Mouse (Mus musculus) cerebellum, postnatal 36 days (tissue): ENCODE data around the gene Yeats4.

Experiments
- DNase-seq, 2 experiments: peaks; one replicate each; pipeline ENCODE4 v3.0.0; 2021 to 2022; ENCODE audit warnings: mixed read lengths in 2 of 2

Yeats4 gene

DNA sequence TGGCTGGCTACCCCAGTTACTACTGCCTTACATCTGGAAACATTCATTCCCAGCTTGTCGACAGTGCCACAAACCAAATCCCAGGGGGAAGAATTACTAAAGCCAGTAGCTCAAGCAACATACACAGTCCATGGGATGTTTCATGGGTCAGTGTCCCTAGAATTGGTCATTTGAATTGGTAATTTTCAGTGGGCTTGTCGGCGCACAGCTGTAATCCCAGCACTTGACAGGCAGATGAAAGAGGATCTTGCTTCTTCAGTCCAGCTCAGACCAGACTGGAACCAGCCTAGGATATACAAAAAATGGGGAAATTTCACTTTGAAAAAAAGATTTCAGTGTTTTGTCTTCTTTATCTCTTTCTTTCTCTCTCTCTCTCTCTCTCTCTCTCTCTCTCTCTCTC lies 24.6 kb downstream of the Yeats4 start:
- no peak for DNase-seq

DNA sequence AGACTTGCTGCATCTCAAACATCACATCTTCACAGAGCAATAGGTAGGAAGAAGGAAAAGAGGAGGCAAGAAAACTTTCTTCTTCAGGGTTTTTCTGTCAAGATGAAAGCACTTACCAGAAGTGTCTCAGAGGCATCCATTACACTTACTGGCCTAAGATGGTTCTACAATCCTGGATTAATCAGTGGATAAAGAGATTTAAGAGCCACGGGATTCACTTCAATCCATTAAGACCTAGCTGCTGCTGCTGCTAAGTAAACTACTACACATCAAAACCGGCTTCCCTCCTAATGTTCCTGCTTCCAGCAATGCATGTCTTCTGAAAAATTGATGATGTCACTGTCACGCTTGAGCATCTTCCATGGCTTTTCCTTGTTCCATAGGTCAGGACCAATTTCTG lies 27.6 kb downstream of the Yeats4 start:
- DNase-seq, result no peak

DNA sequence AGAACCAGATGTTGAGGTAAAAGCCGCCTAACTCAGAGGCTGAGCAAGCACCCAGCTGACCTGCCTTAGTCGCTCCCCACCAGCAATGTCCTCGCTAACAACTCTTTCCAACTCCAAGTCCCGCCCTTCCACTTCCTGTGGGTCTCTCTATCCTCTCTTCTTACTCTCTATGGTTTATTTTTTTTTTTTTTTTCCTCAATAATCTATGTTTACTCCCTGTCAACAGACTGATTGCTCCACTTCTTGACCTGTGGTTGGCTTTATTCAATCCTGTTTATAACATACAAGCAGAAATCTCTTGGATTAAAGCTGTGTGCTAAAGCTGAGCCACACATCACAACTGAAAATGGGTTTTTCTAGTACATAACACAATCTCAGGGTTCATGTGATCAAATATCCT lies 28.6 kb downstream of the Yeats4 start:
- DNase-seq, result no peak

DNA sequence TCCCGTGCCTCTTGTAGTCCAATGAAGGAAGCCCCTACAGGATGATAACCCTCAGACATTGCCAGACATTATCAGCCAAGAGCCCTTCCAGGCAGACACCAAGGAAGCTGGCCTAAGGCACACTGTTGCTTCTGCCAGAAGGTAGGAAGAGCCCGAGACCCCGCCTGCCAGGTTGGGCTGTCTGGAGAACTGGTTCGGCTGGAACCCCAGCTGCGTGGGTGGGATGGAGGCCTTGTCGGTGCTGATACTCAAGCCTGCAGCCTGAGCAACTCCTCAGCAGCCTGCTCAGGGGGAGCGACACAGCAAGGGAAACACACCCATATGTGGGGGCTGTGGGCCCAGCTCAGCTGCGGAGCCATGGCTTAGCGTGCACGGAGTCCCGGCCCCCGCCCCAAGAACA lies 29.3 kb downstream of the Yeats4 start:
- DNase-seq, result no peak

DNA sequence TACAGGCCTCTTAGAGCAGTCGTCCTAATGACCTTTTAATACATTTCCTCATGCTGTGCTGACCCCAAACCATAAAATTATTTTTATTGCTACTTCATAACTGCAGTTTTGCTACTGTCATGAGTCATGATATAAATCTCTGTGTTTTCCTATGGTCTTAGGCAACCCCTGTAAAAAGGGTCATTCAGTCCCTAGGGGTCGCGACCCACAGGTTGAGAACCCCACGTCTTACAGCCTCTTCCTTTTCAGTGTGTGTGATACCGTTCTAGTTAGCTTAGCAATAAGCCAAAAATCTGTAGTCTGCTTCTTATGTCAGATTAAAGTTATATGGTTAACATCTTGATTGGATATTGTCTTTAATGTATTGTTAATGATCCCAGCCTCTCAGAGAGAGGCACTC lies 30.9 kb downstream of the Yeats4 start:
- DNase-seq, result no peak

DNA sequence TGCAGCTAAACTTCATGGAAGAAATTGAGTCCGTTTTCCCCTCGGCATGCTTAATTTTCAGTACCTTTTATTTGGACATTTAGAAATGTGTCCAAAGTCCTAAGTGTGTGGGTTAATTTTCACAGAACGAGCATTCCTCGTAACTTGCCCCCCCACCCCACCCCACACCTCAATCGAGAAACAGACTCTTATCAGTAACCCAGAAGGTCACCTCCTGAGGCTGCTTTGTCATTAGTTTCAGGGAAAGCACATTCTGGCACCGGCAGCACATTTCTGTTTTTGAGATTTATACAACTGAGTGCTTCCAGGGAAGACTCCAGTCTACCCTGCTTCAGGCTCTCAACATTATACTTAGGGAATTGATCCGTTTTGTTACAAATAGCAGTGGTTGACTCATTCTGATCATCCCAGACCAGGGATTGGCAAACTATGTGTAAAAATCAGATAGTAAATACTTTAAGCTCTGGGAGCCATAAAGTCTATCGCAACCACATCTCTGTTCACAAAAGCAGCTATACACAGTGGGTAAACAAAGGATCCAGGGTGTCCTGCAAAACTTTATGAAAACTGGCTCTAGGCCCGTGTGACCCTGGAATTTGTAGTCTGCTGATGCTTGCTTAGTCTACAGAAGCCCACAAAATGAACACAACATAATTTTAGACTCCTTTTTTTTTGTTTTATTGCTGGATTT lies 38.8 kb downstream of the Yeats4 start:
- no peak for DNase-seq

DNA sequence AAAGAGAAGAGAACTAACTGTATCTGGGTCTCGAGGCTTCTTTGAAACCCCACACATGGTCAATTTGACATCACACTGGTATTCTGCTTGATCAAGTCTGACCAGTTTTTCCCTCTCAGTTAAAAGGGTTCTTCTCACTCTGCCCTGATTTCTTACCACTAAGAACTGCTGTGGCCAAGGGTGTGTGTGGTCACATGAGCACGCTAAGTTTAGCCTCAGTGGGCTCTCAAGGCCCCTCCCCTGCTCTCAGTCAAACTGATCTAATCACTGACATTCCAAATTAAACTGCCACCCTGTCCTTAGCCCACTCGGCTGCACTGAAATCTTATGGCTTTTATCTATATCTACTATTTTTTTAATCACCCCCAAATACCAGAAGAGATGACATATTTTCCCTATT lies 43.2 kb downstream of the Yeats4 start:
- no peak for DNase-seq

DNA sequence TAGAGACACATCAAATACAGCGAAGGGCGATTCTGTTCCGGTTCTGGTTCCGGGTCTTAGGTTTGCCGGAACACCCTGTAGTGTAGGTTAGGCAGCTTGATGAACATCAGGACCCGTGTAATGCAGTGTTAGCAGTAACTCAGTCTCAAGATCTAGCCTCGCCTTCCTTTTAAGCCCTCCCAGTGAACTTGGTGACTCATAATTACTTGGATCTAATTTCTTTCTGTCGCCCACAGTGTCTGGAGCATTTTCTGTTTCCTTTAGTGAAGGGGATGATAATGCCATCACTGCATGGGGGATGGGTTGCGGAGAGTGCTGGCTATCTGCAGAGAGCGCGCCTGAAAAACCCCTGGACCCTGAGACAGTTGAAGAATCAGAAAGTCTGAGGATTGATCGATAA lies 49.7 kb downstream of the Yeats4 start:
- DNase-seq, result no peak

DNA sequence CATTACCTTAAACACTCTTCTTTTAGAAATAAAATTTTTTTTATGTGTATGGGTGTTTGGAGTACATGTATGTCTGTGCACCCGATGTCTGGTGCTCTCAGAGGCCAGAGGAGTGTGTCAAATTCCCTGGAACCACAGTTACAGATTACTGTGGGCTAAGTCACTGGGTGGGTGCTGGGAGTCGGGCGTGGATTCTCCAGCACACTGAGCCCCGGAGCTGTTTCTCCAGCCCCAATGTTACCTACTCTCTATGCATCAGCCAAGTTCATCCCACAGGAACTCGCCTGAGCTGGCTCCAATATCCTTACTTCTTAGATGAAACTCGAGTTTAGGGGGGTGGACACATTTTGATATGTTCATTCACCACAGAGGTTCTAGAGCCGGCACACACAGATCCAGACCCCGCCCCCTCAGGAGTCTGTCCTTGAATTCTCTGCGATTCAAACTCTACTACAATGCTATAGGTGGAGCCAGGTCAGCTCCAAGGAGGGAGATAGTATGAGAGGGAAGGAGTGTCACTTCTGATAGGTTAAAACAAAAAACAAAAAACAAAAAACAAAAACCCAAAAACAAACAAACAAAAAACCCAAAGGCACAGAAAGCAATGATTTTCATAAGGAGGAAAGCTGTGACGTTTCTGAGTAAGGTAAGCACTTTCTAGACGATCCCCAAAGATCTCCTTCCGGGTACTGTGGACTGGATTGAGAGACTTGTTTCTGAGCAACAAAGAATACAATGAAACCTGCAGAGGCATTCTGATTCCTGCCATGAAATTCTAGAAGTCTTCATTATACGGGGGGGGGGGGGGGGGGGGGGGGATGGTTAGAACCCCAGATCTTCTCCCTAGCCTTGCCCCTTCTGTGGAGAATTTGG lies 50.5 kb downstream of the Yeats4 start:
- no peak for DNase-seq

DNA sequence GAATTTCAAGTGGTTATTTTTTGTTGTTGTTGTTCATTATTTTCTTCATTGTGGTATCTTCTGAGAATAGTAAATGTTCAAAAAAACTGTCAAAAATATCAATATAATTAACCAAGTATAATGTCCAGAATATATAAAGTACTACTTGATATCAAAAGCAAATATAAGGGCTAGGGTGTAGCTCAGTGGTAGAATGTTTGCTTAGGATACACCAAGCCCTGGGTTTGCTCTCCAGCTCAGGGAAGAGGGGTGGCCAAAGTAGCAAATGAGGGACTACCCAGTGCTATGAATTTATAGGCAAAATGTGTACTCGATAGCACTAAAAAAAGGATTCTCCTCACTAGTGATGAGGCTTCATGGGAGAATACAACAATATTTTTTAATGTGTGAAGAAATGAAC lies 51.2 kb downstream of the Yeats4 start:
- no peak for DNase-seq

DNA sequence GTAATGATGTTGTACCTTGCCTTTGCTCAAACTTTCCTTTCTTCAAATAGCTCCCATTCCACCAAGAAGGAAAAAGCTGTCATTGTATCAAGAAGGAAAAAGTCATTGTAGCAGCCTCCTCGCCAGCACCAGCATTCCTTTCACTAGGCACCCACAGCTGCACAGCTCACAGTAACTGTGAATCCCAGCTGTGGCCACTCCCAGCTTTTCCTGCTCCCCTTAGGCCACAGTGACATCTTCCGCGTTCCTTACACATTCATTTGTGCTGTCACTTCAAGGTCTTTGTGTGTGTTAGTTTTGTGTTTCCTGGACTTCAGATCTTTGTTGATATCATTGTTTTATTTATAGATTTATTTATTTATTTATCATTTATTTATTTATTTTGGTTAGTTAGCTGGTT lies 52.2 kb downstream of the Yeats4 start:
- DNase-seq, result no peak

DNA sequence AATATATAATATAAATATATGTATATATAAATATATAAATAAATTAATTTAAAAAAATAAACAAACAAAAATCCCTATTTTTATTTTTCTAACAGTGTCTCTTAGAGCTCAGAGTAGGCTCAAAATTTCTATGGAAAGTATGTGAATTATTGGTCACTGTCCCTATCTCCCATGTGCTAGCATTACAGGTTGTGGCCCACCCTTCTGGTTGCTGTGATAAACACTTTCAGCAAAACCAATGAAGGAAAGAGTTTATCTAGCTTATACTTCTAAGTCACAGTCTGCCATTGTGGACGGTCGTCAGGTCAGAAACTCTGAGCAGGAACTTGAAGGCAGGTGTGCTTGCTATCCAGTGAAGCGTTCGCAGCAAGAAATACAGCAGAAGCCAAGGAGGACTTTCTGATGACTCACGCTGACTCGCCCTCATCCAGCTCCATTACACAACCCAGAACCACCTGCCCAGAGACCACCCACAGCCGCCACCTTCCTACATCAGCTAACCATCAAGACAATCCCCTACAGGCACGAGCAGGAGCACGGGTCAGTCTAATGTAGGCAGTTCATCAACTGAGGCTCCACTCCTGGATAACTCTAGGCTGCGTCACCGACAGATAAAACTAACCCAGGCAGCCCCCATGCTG lies 57.4 kb downstream of the Yeats4 start:
- DNase-seq, result no peak
